Mouse (Mus musculus): Measurements from ENCODE around the gene Ugt1a7c. TPM values are rescaled to one million over a fixed set of nuclear protein-coding genes. Genes with fewer than 3 reads are reported as not detected.
"Not testable (repeated sequence)": the region's sequence is repeated elsewhere in the genome, so short reads cannot be mapped to it uniquely, and the experiment has no call there.

The Ugt1a7c gene
- polyA plus RNA-seq, 1 experiment from 2014 or later: 0.36 TPM

DNA sequence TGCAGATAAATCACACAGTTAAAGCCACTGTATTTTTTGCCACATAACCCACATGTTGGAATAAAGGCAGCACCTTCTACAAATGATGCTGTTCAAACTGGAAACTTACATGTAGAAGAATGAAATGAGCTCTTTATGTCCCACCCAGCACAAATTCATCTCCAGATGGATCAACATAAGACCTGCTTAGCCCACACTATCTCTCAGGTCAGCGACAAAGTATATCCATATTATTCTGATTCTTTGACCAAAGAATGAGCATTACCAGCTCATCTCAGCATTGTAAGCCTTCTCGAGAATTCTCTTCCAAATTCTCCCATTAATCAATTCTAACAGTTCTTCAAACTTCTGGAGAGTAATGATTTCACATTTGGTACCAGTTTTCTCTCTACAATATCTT is 127.4 kb downstream of the Ugt1a7c start:
- H3K36me3 ChIP-seq (replicated peaks): no peaks in the 10 kb centered on the region
- no peaks in the 10 kb centered on the region for H3K27me3 ChIP-seq (replicated peaks; ENCODE audit: low read depth, poor library complexity, severe bottlenecking)
- H3K4me3 ChIP-seq: no peak overlapping the region
- 56% methylated on average over 2 of the region's 2 CpGs for WGBS
- H3K4me1 ChIP-seq: no peaks in the 10 kb centered on the region
- no peak for DNase-seq (ENCODE audit: low spot score)
- H3K9me3 ChIP-seq: peaks cover 20% of the 10 kb centered on the region
- H3K27ac ChIP-seq (replicated peaks): no peak overlapping the region

DNA sequence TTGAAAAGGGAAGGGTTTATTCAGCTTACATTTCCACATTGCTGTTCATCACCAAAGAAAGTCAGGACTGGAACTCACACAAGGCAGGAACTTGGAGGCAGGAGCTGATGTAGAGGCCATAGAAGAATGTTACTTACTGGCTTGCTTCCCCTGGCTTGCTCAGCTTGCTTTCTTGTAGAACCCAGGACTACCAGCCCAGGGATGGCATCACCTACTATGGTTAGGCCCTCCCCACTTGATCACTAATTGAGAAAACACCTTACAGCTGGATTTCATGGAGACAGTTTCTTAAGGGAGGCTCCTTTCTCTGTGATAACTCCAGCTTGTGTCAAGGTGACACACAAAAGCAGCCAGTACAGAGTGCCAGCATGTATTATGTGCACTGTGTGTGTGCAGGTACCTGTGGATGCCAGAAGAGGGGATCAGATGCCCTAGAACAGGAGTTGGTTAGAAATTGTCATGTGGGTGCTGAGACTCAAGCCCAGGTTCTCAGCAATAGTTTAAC is 128.2 kb downstream of the Ugt1a7c start:
- not testable (repeated sequence) for H3K27me3 ChIP-seq (replicated peaks; ENCODE audit: low read depth, poor library complexity, severe bottlenecking); H3K36me3 ChIP-seq (replicated peaks); H3K4me1 ChIP-seq; H3K4me3 ChIP-seq; H3K27ac ChIP-seq (replicated peaks)
- H3K9me3 ChIP-seq: peaks cover 28% of the 10 kb centered on the region
- DNase-seq (ENCODE audit: low spot score): peak; percentile 11

DNA sequence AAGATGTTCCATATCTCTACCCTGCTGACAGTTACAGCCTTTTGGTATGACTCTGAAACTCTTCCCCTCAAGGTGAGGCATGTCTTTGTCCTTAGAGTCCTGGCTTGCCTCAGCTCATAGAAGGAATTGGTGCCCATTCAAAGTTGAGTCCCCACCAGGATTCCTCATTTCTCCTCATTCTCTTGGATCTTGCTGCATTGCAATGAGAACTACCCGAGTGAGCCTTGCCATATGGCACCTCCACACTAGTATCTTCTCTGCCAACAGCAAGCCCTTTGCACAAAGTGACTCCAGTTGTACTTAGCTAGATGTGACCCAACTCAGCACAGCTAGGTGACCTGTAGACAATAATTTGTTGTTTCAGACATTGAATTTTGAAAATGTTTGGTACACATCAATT is 128.7 kb downstream of the Ugt1a7c start:
- WGBS: 63% methylated on average over 1 of the region's 1 CpGs
- Histone ChIP-seq H3K4me3 (no peak overlapping the region), H3K36me3 (replicated peaks) (no peaks in the 10 kb centered on the region), H3K27me3 (replicated peaks; ENCODE audit: low read depth, poor library complexity, severe bottlenecking) (no peaks in the 10 kb centered on the region), H3K9me3 (peaks cover 34% of the 10 kb centered on the region), H3K27ac (replicated peaks) (no peak overlapping the region), H3K4me1 (no peaks in the 10 kb centered on the region)
- peak; percentile 15 for DNase-seq (ENCODE audit: low spot score)

DNA sequence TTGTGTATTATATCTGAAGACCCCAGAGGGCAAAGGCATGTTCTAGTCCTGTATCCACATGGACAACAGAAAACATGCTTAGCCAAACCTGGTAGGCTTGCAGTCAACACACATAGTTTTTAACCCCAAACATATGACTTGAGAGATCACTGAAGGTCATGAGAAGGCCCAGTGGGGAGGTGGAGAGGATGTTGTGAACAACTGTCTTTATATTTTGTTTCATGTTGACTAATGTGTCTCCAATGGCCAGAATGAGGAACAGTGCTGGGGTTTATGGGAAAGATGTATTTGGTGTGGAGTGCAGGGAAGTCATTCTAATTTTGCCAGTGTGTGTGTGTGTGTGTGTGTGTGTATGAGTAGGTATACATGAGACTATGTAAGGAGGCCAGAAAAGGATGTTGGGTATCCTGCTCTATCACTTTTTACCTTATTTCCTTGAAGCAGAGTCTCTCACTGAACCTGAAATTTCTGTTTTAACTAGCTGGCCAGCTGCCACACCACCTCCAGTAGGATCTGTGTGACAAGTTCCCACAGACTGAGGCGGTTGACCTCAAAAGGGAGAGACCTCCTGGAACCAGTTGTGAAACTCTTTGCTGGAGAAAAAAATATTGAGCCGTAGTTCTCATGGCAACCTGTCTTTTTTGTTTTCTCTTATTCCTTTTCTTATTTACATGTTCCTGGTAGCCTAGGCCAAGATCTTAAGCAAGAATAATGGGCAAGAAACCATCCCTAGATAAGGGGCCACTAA is 129.3 kb downstream of the Ugt1a7c start:
- Histone ChIP-seq H3K27ac (replicated peaks) (no peak overlapping the region), H3K27me3 (replicated peaks; ENCODE audit: low read depth, poor library complexity, severe bottlenecking) (no peaks in the 10 kb centered on the region), H3K36me3 (replicated peaks) (no peaks in the 10 kb centered on the region), H3K9me3 (peaks cover 40% of the 10 kb centered on the region), H3K4me1 (no peaks in the 10 kb centered on the region), H3K4me3 (no peak overlapping the region)
- 73% methylated on average over 2 of the region's 2 CpGs for WGBS
- DNase-seq (ENCODE audit: low spot score): no peak

DNA sequence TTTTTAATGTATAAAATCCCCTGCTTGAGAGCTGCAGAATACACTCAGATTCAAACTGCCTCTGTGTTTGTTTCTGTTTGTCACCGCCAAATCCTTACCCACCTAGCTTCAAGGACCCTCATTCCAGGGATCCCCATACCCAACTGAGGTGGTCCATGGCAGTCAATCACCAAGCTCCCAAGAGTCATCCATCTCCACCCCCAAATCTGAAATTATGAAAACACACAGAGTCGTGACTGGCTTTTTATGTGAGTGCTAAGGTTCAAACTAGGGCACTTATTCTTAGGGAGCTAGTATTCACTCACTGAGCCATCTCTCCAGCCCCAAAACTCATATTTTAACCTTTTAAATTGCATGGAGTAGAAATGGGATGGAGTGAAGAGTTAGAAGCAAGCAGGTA is 130.4 kb downstream of the Ugt1a7c start:
- H3K27me3 ChIP-seq (replicated peaks; ENCODE audit: low read depth, poor library complexity, severe bottlenecking); H3K36me3 ChIP-seq (replicated peaks); H3K4me1 ChIP-seq; H3K27ac ChIP-seq (replicated peaks); DNase-seq (ENCODE audit: low spot score); H3K4me3 ChIP-seq: not testable (repeated sequence)
- peaks cover 51% of the 10 kb centered on the region for H3K9me3 ChIP-seq
- WGBS: 37% methylated on average over 2 of the region's 2 CpGs

DNA sequence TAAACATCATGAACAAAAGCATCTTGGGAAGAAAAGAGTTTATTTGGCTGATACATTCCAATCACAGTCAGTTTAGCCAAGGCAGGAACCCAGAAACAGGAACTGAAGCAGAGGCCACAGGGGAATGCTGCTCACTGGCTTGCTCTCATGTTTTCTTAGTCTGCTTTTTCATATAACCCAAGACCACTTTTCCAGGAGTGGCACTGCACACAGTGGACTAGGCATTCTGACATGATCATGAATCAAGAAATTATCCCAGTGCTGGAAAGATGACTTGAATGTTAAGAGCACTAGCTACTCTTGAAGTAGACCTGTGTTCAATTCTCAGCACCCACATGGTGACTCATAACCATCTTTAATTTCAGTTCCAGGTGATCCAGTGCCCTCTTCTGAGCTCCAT is 130.9 kb downstream of the Ugt1a7c start:
- Histone ChIP-seq H3K27ac (replicated peaks) (no peak overlapping the region), H3K36me3 (replicated peaks) (no peaks in the 10 kb centered on the region), H3K4me3 (no peak overlapping the region), H3K27me3 (replicated peaks; ENCODE audit: low read depth, poor library complexity, severe bottlenecking) (no peaks in the 10 kb centered on the region), H3K9me3 (peaks cover 55% of the 10 kb centered on the region), H3K4me1 (no peaks in the 10 kb centered on the region)
- DNase-seq (ENCODE audit: low spot score): no peak

DNA sequence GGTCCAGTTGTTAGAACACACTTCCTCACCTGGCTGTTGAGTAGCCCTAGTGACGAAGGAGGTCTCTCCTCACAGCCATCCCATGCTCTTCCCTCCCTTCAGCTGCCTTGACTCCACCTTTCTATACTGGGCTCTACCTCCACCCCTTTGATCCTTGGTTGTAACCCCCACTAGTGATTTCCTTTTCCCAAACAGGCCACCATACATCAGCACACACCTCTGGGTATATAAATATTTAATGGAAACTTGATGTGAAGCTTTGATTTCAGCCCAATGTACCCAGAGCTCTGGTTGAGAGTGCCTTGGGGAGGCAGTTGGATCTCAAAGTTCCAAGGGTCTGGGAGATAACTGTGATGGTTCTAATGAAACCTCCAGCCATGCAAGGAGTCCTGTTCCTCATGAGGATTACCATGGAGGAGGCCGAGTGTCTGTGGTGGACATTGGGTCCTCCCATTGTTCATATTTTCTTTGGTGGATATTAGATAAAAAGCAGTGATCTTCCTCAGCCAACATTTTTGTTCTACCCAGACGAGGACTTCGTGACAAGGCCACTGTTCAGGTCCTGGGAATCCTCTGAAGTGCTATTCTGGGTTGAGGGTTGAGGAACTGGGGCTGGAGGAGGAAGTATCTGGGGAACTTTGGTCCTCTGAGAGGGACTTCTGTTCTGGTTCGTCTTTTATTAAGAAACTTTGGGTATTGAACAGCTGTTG is 132.0 kb downstream of the Ugt1a7c start, which contains the start of gene Mroh2a:
TSS of gene Mroh2a (plus strand) at position 317 of the 710 bp plus-strand sequence.
- no peaks in the 10 kb centered on the region for H3K4me1 ChIP-seq
- H3K4me3 ChIP-seq: no peak within 1 kb of the TSS
- 60% methylated on average over 5 of the region's 5 CpGs for WGBS
- no peaks in the 10 kb centered on the region for H3K27me3 ChIP-seq (replicated peaks; ENCODE audit: low read depth, poor library complexity, severe bottlenecking)
- H3K36me3 ChIP-seq (replicated peaks): no peaks in the 10 kb centered on the region
- no peak within 1 kb of the TSS for H3K27ac ChIP-seq (replicated peaks)
- DNase-seq (ENCODE audit: low spot score): no peak
- H3K9me3 ChIP-seq: peaks cover 66% of the 10 kb centered on the region

DNA sequence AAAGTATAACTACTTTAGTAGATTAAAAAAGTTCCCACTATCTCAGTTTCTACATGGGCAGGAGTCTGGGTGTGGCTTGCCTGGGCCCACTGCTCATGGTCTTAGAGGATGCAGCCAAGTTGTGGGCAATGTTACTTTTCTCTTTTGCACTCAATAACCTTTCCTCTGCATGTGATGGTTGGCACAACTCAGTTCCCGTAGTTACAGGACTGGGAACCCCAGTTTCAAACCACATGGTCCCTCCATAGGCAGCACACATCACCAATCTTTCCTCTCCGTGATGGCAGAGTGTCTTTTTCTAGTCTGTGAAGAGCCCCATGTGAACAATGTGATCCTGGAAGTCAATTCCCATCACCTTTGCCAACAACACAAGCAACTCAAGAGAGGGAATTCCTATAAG is 132.6 kb downstream of the Ugt1a7c start:
- 60% methylated on average over 2 of the region's 2 CpGs for WGBS
- DNase-seq (ENCODE audit: low spot score): no peak
- no peaks in the 10 kb centered on the region for H3K27me3 ChIP-seq (replicated peaks; ENCODE audit: low read depth, poor library complexity, severe bottlenecking)
- H3K4me1 ChIP-seq: no peaks in the 10 kb centered on the region
- no peak overlapping the region for H3K4me3 ChIP-seq
- no peak overlapping the region for H3K27ac ChIP-seq (replicated peaks)
- H3K9me3 ChIP-seq: peaks cover 73% of the 10 kb centered on the region
- no peaks in the 10 kb centered on the region for H3K36me3 ChIP-seq (replicated peaks)

DNA sequence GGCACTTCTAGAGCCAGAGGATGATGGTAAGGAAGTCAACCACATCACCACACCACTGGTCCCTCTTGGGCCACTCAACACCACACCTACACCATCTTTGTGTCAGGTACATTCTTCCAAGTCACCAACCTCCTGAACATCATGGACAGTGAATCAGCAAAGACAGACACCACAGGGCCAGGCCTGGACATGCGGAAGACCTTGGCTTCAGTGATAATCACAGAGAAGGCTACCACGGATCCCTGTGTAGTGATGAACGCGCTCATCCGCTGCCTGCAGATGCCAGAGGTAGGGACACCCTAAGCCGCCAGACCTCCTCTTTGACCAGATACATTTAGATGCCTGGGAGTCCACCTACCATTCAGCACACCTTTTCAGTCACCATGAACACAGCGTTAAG is 133.3 kb downstream of the Ugt1a7c start:
- Histone ChIP-seq H3K27ac (replicated peaks) (no peak overlapping the region), H3K4me3 (no peak overlapping the region), H3K27me3 (replicated peaks; ENCODE audit: low read depth, poor library complexity, severe bottlenecking) (no peaks in the 10 kb centered on the region), H3K4me1 (no peaks in the 10 kb centered on the region), H3K36me3 (replicated peaks) (no peaks in the 10 kb centered on the region), H3K9me3 (peaks cover 79% of the 10 kb centered on the region)
- WGBS: 70% methylated on average over 7 of the region's 7 CpGs
- DNase-seq (ENCODE audit: low spot score): no peak

DNA sequence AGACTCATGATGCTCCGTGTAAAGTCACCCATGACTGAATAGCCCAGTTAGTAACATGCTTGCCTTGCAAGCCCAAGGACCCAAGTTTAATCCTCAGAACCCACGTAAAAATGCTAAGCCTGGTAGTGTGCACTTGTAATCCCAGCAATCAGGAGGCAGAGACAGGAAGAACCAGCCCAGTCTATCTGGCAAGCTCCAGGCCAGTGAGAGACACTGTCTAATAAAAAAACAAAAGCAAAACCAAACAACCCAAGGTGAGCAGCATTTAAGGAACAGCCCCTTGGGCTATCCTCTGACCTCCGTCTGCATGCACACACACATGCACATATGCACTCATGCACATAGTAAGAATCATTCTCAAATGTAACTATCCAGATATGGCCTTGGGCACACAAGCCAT is 134.7 kb downstream of the Ugt1a7c start:
- H3K27ac ChIP-seq (replicated peaks): no peak overlapping the region
- H3K4me3 ChIP-seq: no peak overlapping the region
- 84% methylated on average over 3 of the region's 3 CpGs for WGBS
- no peaks in the 10 kb centered on the region for H3K36me3 ChIP-seq (replicated peaks)
- peaks cover 93% of the 10 kb centered on the region for H3K9me3 ChIP-seq
- DNase-seq (ENCODE audit: low spot score): no peak
- H3K27me3 ChIP-seq (replicated peaks; ENCODE audit: low read depth, poor library complexity, severe bottlenecking): no peaks in the 10 kb centered on the region
- no peaks in the 10 kb centered on the region for H3K4me1 ChIP-seq

DNA sequence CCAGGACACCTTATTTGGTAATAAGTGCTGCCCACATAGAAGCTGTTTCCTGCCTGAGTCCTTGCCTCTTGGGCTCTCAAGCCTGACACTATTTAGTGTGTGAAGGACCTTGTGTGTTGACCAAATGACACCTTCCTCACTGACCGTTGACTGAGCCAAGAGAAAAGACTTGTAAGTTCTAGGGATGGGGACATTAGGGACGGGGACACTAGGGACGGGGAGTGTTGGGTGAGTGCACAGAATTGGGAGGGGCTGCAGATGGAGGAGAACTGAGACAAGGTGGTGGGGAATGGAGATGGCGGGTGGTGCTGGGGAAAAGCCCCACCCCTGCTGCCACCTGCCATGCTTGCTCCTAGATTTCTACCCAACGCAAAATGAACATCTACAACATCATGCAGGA is 135.1 kb downstream of the Ugt1a7c start:
- H3K4me1 ChIP-seq: no peaks in the 10 kb centered on the region
- no peaks in the 10 kb centered on the region for H3K36me3 ChIP-seq (replicated peaks)
- H3K27ac ChIP-seq (replicated peaks): no peak overlapping the region
- WGBS: 89% methylated on average over 5 of the region's 5 CpGs
- no peak overlapping the region for H3K4me3 ChIP-seq
- DNase-seq (ENCODE audit: low spot score): no peak
- no peaks in the 10 kb centered on the region for H3K27me3 ChIP-seq (replicated peaks; ENCODE audit: low read depth, poor library complexity, severe bottlenecking)
- peaks cover 98% of the 10 kb centered on the region for H3K9me3 ChIP-seq

DNA sequence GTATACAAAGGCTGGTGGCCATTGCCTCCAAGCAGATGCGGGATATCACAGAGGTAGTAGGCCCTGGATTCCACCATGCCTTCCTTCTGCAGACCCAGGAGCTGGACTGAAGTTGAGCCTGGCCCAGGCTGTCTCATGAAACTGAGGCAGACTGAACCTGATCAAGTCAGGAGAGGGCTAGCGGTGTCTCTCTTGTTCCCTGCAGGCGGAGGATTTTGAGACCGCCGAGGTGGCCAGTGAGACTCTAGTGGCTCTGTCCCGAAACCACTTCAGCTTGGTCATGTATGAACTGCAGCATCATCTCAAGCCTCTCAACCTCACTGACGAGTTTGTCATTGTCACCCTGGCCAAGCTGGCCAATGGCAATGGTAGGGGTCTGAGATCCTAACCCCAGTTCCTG is 135.6 kb downstream of the Ugt1a7c start:
- Histone ChIP-seq H3K4me3 (no peak overlapping the region), H3K9me3 (peaks cover 100% of the 10 kb centered on the region), H3K27me3 (replicated peaks; ENCODE audit: low read depth, poor library complexity, severe bottlenecking) (no peaks in the 10 kb centered on the region), H3K36me3 (replicated peaks) (no peaks in the 10 kb centered on the region), H3K4me1 (no peaks in the 10 kb centered on the region), H3K27ac (replicated peaks) (no peak overlapping the region)
- WGBS: 69% methylated on average over 7 of the region's 7 CpGs
- no peak for DNase-seq (ENCODE audit: low spot score)
